Mouse (Mus musculus) small intestine, adult 2 months (tissue): ENCODE measurements around the gene Icam2.

Experiments
- CTCF ChIP-seq: fragments of 200-500 bp; IDR thresholded peaks from 2 replicates; pipeline ENCODE4 v1.5.1; 2012; ENCODE audit warnings: low read depth, mild to moderate bottlenecking, control low read depth, inconsistent platforms, low read length, moderate library complexity, mixed read lengths; ENCODE audit not compliant: insufficient replicate concordance, insufficient read length; ENCODE audit errors: extremely low read depth
- POLR2A ChIP-seq: fragments of 200-500 bp; IDR thresholded peaks from 2 replicates; pipeline ENCODE4 v1.6.1; 2012; ENCODE audit warnings: low read depth, mild to moderate bottlenecking, control low read depth, inconsistent platforms, low read length, moderate library complexity

GRCm38 (mm10) chr11:106374559-106374958 lies 13.3 kb downstream of the Icam2 start:
- TF ChIP-seq CTCF: no peak
- no peak for TF ChIP-seq POLR2A
